Mouse (Mus musculus) erythroblast, embryonic 14.5 days (primary cell): Measurements from ENCODE around the gene Ugt2b5.
"Not testable (repeated sequence)": the region's sequence is repeated elsewhere in the genome, so short reads cannot be mapped to it uniquely, and the experiment has no call there.

Source experiments
- GATA1 ChIP-seq: IDR thresholded peaks from 2 replicates; pipeline ENCODE4 v1.6.1; 2012; ENCODE audit warnings: low read length, inconsistent platforms, mixed read lengths
- TAL1 ChIP-seq: IDR thresholded peaks from 3 replicates; pipeline ENCODE4 v1.6.1; 2012; ENCODE audit warnings: low read length, inconsistent platforms, mixed read lengths

- not testable (repeated sequence) for TF ChIP-seq TAL1, GATA1
Measured at GRCm38 (mm10) chr5:87140196-87140595, at the start of gene Ugt2b5.
